ENCODE assay signal across 20 mouse cellular contexts in genomic region chr14:86243662-86244061, GRCm38 (mm10).
DNase-seq lines count a peak whose midpoint lies in the region; ATAC-seq and TF ChIP-seq lines count a peak whose summit lies in the region.
"Had no signal": no experiment of that assay in that cellular context is flagged by ENCODE, and none has a peak within 500 bp of the region (broad histone marks: within the 10 kb centered on the region; RNA-seq: fewer than 3 reads in every experiment).

No protein-coding gene starts in this region.

- no peak overlapping the region for H3K9ac ChIP-seq in forebrain, postnatal 0 days
- no peak overlapping the region for H3K9ac ChIP-seq in forebrain, embryonic 13.5 days
- H3K9ac ChIP-seq: embryonic facial prominence, embryonic 13.5 days; heart, embryonic 13.5 days; hindbrain, embryonic 13.5 days had no signal

- no peaks in the 10 kb centered on the region for H3K27me3 ChIP-seq in forebrain, postnatal 0 days (ENCODE audit: insufficient read depth, low read length)
- H3K27me3 ChIP-seq in forebrain, embryonic 13.5 days, result no peaks in the 10 kb centered on the region
- H3K27me3 ChIP-seq: embryonic facial prominence, embryonic 13.5 days; heart, embryonic 13.5 days; hindbrain, embryonic 13.5 days; Patski had no signal

- no peak overlapping the region for H3K27ac ChIP-seq in forebrain, postnatal 0 days (ENCODE audit: low read depth, low read length)
- no peak overlapping the region for H3K27ac ChIP-seq in forebrain, embryonic 13.5 days
- H3K27ac ChIP-seq: embryonic facial prominence, embryonic 13.5 days; heart, embryonic 13.5 days; hindbrain, embryonic 13.5 days; hindbrain, postnatal 0 days had no signal

- no peak for DNase-seq in forebrain, postnatal 0 days
- peak; percentile 73 for DNase-seq in Muller cell, postnatal 12 days (ENCODE audit: inconsistent ontology term)
- no peak for DNase-seq in heart, postnatal 25 days (ENCODE audit: low spot score)
- no peak for DNase-seq in kidney, adult 18-20 months
- DNase-seq in right cerebral cortex, postnatal 10 days (ENCODE audit: low spot score in 2 of 2), result no peak
- DNase-seq: adrenal gland, postnatal 14 days; cerebellum, adult 11-12 months; cerebellum, adult 9-10 months; cerebellum, postnatal 25 days; gastrocnemius, postnatal 36 days; heart, adult 11 months; heart, postnatal 4 days had no signal

- 46% methylated on average over 1 of the region's 1 CpGs for WGBS in forebrain, postnatal 0 days
- WGBS in forebrain, embryonic 13.5 days, result 89% methylated on average over 1 of the region's 1 CpGs

- no peak overlapping the region for H3K4me2 ChIP-seq in forebrain, postnatal 0 days (ENCODE audit: low read depth)
- H3K4me2 ChIP-seq in forebrain, embryonic 13.5 days, result no peak overlapping the region
- H3K4me2 ChIP-seq: embryonic facial prominence, embryonic 13.5 days; heart, embryonic 13.5 days; hindbrain, embryonic 13.5 days had no signal

- no peaks in the 10 kb centered on the region; the same call in 1 of the 2 replicates for H3K4me1 ChIP-seq in forebrain, postnatal 0 days (ENCODE audit: insufficient read depth)
- peaks cover 11% of the 10 kb centered on the region; the same call in 1 of the 2 replicates for H3K4me1 ChIP-seq in forebrain, embryonic 13.5 days
- H3K4me1 ChIP-seq: embryonic facial prominence, embryonic 13.5 days; heart, embryonic 13.5 days had no signal

- H3K4me3 ChIP-seq in forebrain, postnatal 0 days (ENCODE audit: low read depth, low read length), result no peak overlapping the region
- no peak overlapping the region for H3K4me3 ChIP-seq in forebrain, embryonic 13.5 days
- H3K4me3 ChIP-seq: embryonic facial prominence, embryonic 13.5 days; heart, embryonic 13.5 days; hindbrain, embryonic 13.5 days had no signal

- no peaks in the 10 kb centered on the region for H3K9me3 ChIP-seq in forebrain, postnatal 0 days (ENCODE audit: low read length)
- H3K9me3 ChIP-seq in forebrain, embryonic 13.5 days (replicated peaks), result no peaks in the 10 kb centered on the region
- H3K9me3 ChIP-seq: embryonic facial prominence, embryonic 13.5 days; heart, embryonic 13.5 days; hindbrain, embryonic 13.5 days had no signal

- TF ChIP-seq CTCF in forebrain, postnatal 0 days (IDR thresholded peaks at IDR 0.05; ENCODE audit: low read depth), result no peak

- ATAC-seq in forebrain, postnatal 0 days, result 0 out of 2 replicates have a peak, but pooled peaks have one; percentile 10
- ATAC-seq in forebrain, embryonic 13.5 days, result no peak
- 0 out of 2 replicates have a peak, but pooled peaks have one; percentile 24 for ATAC-seq in megakaryocyte, adult 5-6 weeks (ENCODE audit: poor library complexity, severe bottlenecking)
- ATAC-seq: activated CD4-positive, CD25-positive, alpha-beta regulatory T cell, adult 4 months; hindbrain, postnatal 0 days; Patski had no signal

- intact Hi-C loops in heart, postnatal 25 days (cut with DNase I), result no loop called here

- H3K36me3 ChIP-seq in forebrain, postnatal 0 days (ENCODE audit: insufficient read depth), result no peaks in the 10 kb centered on the region
- H3K36me3 ChIP-seq in forebrain, embryonic 13.5 days (ENCODE audit: poor library complexity, severe bottlenecking), result no peaks in the 10 kb centered on the region
- H3K36me3 ChIP-seq: embryonic facial prominence, embryonic 13.5 days; heart, embryonic 13.5 days; hindbrain, embryonic 13.5 days had no signal
